19 mouse cellular contexts compared by ENCODE assay signal in the genomic region with DNA sequence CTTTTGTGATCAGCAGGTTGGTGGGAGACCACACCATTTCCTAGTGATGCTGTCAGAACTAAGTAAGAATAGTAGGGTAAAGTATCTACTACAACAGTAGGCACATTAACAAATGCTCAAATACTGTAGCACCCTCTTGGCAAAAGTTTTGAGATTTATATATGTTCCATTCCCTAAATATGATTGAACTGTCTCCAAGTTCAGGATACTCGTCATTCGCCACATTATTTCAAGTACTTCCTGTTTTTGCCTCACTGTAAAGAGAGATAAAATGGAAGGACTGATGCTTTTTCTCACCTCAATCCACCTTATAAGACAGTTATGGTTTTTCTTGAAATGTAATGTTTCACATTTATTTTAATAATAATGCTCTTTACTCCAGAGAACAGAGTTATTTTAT.
"Had no signal": no experiment of that assay in that cellular context is flagged by ENCODE, and none has a peak within 500 bp of the region (broad histone marks: within the 10 kb centered on the region; RNA-seq: fewer than 3 reads in every experiment).

No protein-coding gene starts in this region.

- DNase-seq: cerebellum, adult 9-11 months; cerebellum, postnatal 10 days; cerebellum, postnatal 14 days; cerebellum, postnatal 25 days; cerebellum, postnatal 36 days; embryo, embryonic 11 days; forebrain, postnatal 0 days; gastrocnemius, adult 2 months; gastrocnemius, postnatal 10 days; gastrocnemius, postnatal 14 days; gastrocnemius, postnatal 25 days; gastrocnemius, postnatal 36 days; heart, adult 11 months; heart, adult 18-20 months; heart, adult 2 months had no signal

- ATAC-seq: forebrain, embryonic 13.5 days; forebrain, embryonic 14.5 days; forebrain, embryonic 15.5 days; forebrain, embryonic 16.5 days; forebrain, postnatal 0 days had no signal
